Mouse (Mus musculus) megakaryocyte, adult 5-6 weeks (primary cell): Measurements from ENCODE around the gene Gm1123. TPM values are rescaled to one million over a fixed set of nuclear protein-coding genes. Genes with fewer than 3 reads are reported as not detected.

ENCODE experiments used
- ATAC-seq: 2 replicates; pipeline ENCODE4 v1.8.0; 2016; ENCODE audit warnings: mild to moderate bottlenecking, inconsistent platforms; ENCODE audit not compliant: poor library complexity, severe bottlenecking
- total RNA-seq, 2 experiments: library from RNA; stranded (forward) in 1 of 2; stranded (reverse) in 1 of 2; fragments of 153-499, 151-499 nt in 1 of 2; fragments of 221-1000, 200-1000 nt in 1 of 2; gene quantifications; 2 replicates each; pipeline versions ENCODE4 v1.2.3 to v1.2.4; 2015 to 2017

The Gm1123 gene
- total RNA-seq (2015) = 0.29 TPM in 1 of 2 replicates, not detected in the other
- 0.81 TPM in 1 of 2 replicates, not detected in the other for total RNA-seq (2017)

GRCm38 (mm10) chr9:99035575-99035974, at the start of gene Gm1123:
TSS of gene Gm1123 (minus strand) at chr9:99035715.
- ATAC-seq = no peak

GRCm38 (mm10) chr9:99081718-99082117, 46.2 kb upstream of the Gm1123 start:
- ATAC-seq = no peak

GRCm38 (mm10) chr9:99081308-99081707, 45.8 kb upstream of the Gm1123 start:
- no peak for ATAC-seq

GRCm38 (mm10) chr9:99080657-99081056, 45.1 kb upstream of the Gm1123 start:
- ATAC-seq = 0 out of 2 replicates have a peak, but pooled peaks have one; percentile 30

GRCm38 (mm10) chr9:99074462-99074861, 38.9 kb upstream of the Gm1123 start:
- peak; percentile 68 for ATAC-seq

- ATAC-seq = peak; percentile 71
Measured at GRCm38 (mm10) chr9:99072538-99072937, 37.0 kb upstream of the Gm1123 start.

GRCm38 (mm10) chr9:99065311-99065710, 29.8 kb upstream of the Gm1123 start:
- no peak for ATAC-seq

- ATAC-seq = 0 out of 2 replicates have a peak, but pooled peaks have one; percentile 37
Measured at GRCm38 (mm10) chr9:99064216-99064615, 28.7 kb upstream of the Gm1123 start.

GRCm38 (mm10) chr9:99062544-99062943, 27.0 kb upstream of the Gm1123 start:
- peak; percentile 94 for ATAC-seq

- no peak for ATAC-seq
Measured at GRCm38 (mm10) chr9:99057751-99058150, 22.2 kb upstream of the Gm1123 start.

- no peak for ATAC-seq
Measured at GRCm38 (mm10) chr9:99049760-99050159, 14.2 kb upstream of the Gm1123 start.

- peak; percentile 75 for ATAC-seq
Measured at GRCm38 (mm10) chr9:99048724-99049250, 13.3 kb upstream of the Gm1123 start.

- ATAC-seq = no peak
Measured at GRCm38 (mm10) chr9:99044761-99045160, 9.2 kb upstream of the Gm1123 start.

GRCm38 (mm10) chr9:99042641-99043040, 7.1 kb upstream of the Gm1123 start:
- no peak for ATAC-seq

GRCm38 (mm10) chr9:99041994-99042393, 6.5 kb upstream of the Gm1123 start:
- no peak for ATAC-seq

- ATAC-seq = no peak
Measured at GRCm38 (mm10) chr9:99034111-99034510, 1.4 kb downstream of the Gm1123 start.

GRCm38 (mm10) chr9:99032031-99032430, 3.5 kb downstream of the Gm1123 start:
- no peak for ATAC-seq

- no peak for ATAC-seq
Measured at GRCm38 (mm10) chr9:99021751-99022150, 13.8 kb downstream of the Gm1123 start.

- ATAC-seq = no peak
Measured at GRCm38 (mm10) chr9:99021166-99021565, 14.3 kb downstream of the Gm1123 start.

GRCm38 (mm10) chr9:99017679-99018078, 17.8 kb downstream of the Gm1123 start:
- ATAC-seq = no peak

GRCm38 (mm10) chr9:99016759-99017158, 18.8 kb downstream of the Gm1123 start:
- ATAC-seq = no peak

- ATAC-seq = no peak
Measured at GRCm38 (mm10) chr9:99016301-99016700, 19.2 kb downstream of the Gm1123 start.

GRCm38 (mm10) chr9:99009898-99010199, 25.7 kb downstream of the Gm1123 start:
- ATAC-seq = peak; percentile 33
